Mouse (Mus musculus) neutrophil, adult 5-6 weeks (primary cell): ENCODE results near the gene Tulp2. TPM values are rescaled to one million over a fixed set of nuclear protein-coding genes. Genes with fewer than 3 reads are reported as not detected.
"Not testable (repeated sequence)": the region's sequence is repeated elsewhere in the genome, so short reads cannot be mapped to it uniquely, and the experiment has no call there.

Source experiments
- ATAC-seq: fragments of 151-379, 151-347 bp; 2 replicates; pipeline ENCODE4 v1.8.0; 2017; ENCODE audit warnings: mild to moderate bottlenecking, moderate TSS enrichment; ENCODE audit not compliant: insufficient number of reproducible peaks, poor library complexity, low FRiP score, severe bottlenecking; ENCODE audit errors: extremely low read depth
- total RNA-seq: library from RNA; stranded (forward); fragments of 200-1000 nt; gene quantifications from 2 replicates; pipeline ENCODE4 v1.2.3, GENCODE M21; 2017

Tulp2 gene
- total RNA-seq, 1 experiment from 2014 or later = not detected

DNA sequence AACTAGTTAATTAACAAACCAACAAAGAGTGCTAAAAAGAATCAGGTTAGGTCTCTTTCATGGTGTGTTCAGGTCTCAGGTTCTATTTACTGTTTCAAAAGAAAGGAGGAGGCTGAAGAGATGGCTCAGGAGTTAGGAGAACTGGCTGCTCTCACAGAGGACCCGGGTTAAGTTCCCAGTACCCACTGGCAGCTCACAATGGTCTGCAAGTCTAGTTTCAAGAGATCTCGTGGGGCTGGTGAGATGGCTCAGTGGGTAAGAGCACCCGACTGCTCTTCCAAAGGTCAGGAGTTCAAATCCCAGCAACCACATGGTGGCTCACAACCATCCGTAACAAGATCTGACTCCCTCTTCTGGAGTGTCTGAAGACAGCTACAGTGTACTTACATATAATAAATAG, 1.4 kb upstream of the Tulp2 start:
- not testable (repeated sequence) for ATAC-seq

GRCm38 (mm10) chr7:45482166-45482565, 489 bp downstream of the Tulp2 start:
- ATAC-seq = no peak

DNA sequence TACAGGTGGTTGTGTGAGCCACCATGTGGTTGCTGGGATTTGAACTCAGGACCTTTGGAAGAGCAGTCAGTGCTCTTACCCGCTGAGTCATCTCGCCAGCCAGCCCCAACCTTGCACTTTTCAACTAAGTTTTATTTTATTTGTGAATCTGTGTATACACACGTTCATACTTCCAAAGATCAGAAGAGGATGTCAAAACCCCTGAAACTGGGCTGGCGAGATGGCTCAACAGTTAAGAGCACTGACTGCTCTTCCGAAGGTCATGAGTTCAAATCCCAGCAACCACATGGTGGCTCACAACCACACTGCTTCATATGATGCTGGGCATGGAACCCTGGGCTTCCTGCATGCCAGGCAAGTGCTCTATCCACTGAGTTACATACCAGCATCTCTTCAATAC, 3.3 kb downstream of the Tulp2 start:
- ATAC-seq = not testable (repeated sequence)

DNA sequence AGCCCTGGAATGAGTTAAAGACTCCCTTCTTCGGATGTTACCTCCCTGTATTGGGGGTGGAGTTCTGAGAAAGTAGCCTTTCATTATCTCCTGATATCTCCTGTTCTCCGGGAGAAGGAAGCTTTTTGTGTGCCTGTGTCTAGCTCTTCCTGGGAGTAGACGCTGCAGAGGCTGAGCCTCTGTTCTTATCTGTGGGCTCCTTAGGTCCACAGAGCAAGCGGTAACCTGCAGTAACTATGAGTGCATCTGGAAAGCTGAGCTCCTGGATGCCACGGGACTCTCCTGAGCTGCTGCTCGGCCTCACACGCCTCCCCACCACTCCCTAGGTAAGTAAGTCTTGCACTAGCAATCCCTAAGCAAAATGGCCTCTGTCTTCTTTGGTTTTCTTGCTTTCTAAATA, 4.5 kb downstream of the Tulp2 start:
- no peak for ATAC-seq

GRCm38 (mm10) chr7:45486761-45487415, 5.2 kb downstream of the Tulp2 start, which contains the start of gene Gm45808:
Gm45808 (minus strand) TSS chr7:45486811.
- ATAC-seq = no peak

- ATAC-seq = no peak
These were observed 6.2 kb downstream of the Tulp2 start for GRCm38 (mm10) chr7:45487861-45488292.

DNA sequence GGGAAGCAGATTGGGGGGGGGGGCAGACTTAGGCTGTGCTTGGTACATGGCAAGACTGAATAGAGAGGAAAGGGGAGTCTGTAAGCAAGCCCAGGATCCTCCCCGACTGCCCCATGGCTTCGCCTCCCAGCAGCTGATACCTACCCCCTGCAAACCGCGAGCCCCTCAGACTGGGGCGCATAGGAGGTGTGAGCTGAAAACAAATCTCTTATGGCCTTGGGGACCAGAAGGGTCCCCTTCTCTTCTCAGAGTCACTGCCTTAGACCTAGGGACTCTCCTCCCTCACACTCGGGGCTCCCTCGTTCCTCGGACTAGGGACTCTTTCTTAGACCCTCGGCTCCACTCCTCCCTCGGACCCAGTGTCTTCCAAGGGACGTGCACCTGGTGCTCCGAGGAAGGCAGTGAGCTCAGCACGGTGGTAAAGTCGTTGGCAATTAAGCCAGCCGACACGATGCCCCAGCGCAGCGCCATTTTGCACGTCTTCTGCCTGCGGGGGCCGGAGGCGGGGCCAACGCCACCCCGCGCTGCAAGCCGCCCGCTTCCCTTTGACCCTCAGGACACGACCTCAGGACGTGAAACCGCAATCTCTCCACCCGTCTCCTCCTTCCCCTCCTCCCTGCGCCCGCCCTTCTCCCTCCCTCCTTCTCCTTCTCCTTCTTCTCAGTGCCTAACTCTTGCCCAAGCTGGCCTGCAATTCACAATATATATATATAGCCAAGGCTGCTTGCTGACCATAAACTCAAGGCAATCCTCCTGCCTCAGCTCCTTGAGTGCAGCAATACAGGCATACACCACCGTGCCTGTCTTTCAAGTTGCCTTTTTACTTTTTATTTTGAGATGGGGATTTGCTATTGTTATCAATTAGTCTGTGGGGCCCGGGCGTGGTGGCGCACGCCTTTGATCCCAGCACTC, 6.9 kb downstream of the Tulp2 start, which contains the start of gene Dhdh:
TSS of gene Dhdh (minus strand) at position 513 of the 912 bp plus-strand sequence.
- peak; percentile 60 for ATAC-seq

DNA sequence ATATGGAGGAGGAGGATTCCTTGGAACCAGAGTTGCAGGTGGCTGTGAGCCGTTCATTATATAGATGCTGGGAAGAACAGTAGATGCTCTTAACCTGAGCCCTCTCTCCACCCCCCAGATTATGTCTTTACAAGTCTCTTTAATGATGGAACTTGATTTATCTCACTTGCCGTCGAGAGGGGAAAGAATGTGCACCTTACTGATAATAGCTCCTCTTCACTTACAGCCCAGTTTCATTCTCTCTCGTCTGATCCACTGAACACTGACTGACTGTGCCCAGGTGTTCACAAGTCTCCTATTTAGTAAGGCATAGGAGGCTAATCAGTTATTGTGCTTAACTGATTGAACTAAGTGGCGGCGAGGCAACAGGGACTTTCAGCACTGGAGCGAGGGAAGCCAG, 7.9 kb downstream of the Tulp2 start:
- no peak for ATAC-seq

DNA sequence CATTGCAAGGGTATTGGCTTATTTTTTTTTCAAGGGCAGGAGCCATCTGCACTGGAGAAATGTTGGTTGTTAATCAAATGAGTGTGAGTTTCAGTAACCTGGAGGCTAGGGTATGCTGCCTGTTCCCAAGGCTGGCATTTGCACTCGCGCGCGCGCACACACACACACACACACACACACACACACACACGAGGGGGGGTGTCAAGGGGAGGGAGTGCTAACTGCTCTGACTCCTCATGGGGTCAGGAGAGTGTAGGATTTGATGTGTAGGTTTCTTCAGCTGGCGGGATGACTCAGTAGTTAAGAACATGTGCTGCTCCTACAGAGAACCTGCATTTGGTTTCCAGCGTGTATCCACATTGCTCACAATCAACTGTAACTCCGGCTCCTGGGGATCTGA, 9.1 kb downstream of the Tulp2 start:
- ATAC-seq = no peak

- no peak for ATAC-seq
These were observed 9.6 kb downstream of the Tulp2 start for GRCm38 (mm10) chr7:45491264-45491663.

- ATAC-seq = no peak
These were observed 10.7 kb downstream of the Tulp2 start for GRCm38 (mm10) chr7:45492225-45492844.

DNA sequence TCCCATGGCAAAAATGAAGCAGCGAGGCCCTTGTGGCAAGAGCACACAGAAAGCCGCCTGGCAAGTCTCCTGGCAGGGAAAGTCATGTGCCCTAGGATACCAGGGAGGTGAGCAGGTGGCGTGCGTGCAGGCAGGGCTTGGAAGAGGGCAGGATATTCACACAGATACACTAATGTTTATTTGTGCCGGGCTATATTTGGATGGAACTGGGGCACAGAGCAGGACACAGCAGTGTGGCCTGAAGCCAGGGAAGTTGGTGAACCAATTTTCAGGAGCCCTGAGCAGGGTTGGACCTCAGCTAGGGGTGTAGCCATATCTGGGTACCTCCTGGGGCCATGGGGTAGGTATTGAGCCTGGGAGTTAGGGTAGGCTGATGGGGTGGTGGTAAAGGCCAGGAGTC, 11.3 kb downstream of the Tulp2 start:
- ATAC-seq = no peak

DNA sequence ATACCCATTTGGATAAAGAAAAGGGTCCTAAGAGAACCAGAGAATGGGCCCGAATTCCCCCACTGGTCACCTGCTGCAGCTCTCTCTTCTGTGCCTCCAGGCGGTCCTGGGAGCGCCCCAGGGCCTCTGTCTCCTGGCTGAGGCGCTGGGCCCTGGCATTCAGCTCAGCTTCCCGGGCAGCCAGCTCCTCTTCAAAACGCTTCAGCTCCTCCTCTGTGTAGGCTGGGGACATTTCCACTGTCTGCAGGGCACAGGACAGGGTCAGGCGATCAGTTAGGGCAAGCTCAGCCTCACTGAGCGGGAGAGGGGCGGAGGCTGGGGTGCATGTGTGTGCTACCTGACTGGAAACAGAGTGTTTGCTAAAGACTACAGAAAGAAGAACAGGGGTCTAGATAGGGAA, 12.9 kb downstream of the Tulp2 start:
- no peak for ATAC-seq

GRCm38 (mm10) chr7:45498427-45498826, 16.8 kb downstream of the Tulp2 start:
- no peak for ATAC-seq

- no peak for ATAC-seq
These were observed 25.9 kb downstream of the Tulp2 start for GRCm38 (mm10) chr7:45507583-45507982.

GRCm38 (mm10) chr7:45508561-45508960, 26.9 kb downstream of the Tulp2 start:
- ATAC-seq = no peak

DNA sequence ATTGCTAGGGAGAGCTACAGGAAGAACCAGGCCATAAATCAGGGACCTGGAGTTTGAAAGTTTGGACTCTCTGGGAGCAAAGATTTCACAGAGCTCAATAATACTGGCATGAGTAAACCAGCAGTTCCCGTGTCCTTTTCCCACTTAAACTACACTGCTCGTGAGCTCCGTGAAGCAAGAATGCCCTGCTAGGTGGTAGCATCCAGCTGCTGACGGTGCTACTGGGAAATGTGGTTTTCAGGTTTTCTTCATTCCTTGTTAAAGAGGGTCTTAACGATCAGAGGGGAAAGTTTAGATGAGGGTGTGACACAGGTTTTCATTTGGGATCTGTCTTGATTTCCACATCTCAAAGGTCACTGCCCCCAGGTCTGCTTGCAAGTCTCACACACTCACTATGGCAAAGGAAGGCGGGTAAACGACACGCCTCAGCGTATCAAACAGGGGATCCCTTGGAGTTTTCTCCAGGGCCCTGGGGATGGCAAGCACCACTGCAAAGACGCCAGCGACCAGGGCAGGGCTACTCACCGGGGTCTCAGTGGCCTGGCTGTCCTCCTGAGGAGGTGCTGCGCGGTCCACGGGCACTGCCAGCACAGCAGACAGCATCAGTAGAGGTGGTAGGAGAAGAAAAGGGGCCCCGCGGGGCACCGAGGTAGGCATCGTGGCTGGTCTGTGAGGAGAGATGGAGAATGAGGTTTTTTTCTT, 27.7 kb downstream of the Tulp2 start:
- ATAC-seq = no peak

DNA sequence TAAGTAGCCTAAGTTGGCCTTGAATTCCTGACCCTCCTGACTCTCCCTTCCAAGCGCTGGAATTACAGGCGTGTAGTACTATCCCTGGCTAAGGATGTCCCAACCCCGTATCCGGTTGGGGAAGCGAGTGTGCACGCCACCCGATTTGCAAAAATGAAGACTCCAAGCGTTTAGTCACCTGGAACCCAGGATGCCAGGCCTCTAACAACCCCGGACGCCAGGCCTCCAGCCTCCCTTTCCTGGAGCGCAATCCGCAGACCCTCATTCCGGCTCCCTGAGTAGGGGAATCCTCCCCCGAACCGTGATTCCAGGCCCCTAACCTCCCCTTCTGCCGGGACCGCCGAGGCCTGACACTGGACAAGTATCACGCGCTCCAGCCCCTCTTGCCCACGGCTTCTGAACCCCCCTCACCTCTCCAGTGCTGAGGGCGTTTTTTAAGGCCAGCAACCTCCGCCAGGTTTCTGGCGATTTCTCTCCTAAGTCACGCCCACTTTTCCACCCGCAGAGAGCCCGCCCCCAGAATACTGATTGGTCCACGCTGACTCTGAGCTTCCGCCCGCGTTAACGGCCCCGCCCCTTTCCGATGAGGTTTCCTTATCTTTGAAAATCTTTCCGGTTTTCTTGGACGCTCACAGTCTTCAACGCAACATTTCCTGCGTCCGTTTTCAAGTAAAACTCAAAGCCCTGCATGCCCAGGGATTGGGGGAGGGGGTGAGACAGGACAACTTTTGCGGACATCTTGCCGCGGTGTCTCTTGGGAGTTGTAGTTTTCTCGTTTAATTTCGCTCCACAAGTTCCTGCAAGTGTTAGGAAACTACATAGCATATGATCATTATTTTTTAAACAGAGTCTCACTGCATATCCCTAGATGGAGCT, 28.5 kb downstream of the Tulp2 start, which contains the start of gene Nucb1:
TSS of gene Nucb1 (minus strand) at position 495 of the 876 bp plus-strand sequence.
- peak; percentile 91 for ATAC-seq
